Mouse (Mus musculus) central nervous system, embryonic 18 days (tissue): ENCODE results near the gene Bpgm. TPM values are rescaled to one million over a fixed set of nuclear protein-coding genes. Genes with fewer than 3 reads are reported as not detected.

ENCODE experiments used
- polyA plus RNA-seq: library from polyadenylated mRNA; depleted of rRNA; stranded (reverse); fragments of >200 nt; gene quantifications from 2 replicates; pipeline ENCODE4 v1.2.3, GENCODE M21; 2012; rRNA removed

Gene Bpgm
- polyA plus RNA-seq = 89.1 and 101 TPM in 2 replicates

GRCm38 (mm10) chr6:34475974-34476794, at the start of gene Bpgm:
TSS of gene Bpgm (plus strand) at chr6:34476207.

Other genes with a start within 250 kb of the Bpgm start
- 96.5 and 103 TPM in 2 replicates for gene Akr1b3, start 158.7 kb upstream of the Bpgm start, polyA plus RNA-seq
- gene Akr1b8, start 122.1 kb upstream of the Bpgm start, polyA plus RNA-seq = 1.4 and 2.1 TPM in 2 replicates
- gene Akr1b10, start 92.0 kb upstream of the Bpgm start, polyA plus RNA-seq = 8.6 and 11.2 TPM in 2 replicates
- 0.07 TPM in 1 of 2 replicates, not detected in the other for gene Akr1b7, start 63.9 kb upstream of the Bpgm start, polyA plus RNA-seq
- 35.4 and 36.0 TPM in 2 replicates for gene Cald1, start 122.3 kb downstream of the Bpgm start, polyA plus RNA-seq